Mouse (Mus musculus) B cell, adult 2 months (primary cell): ENCODE results near the gene Slc7a4.

Experiments
- DNase-seq, 2 experiments: peaks; one replicate each; pipeline ENCODE4 v3.0.0; 2022

Gene Slc7a4

GRCm38 (mm10) chr16:17583064-17583463 lies at the start of gene Slc7a4:
Gene Slc7a4 (minus strand): TSS chr16:17583214.
- DNase-seq: peak; percentile 17 to 30

- DNase-seq: no peak
These were observed 49.6 kb upstream of the Slc7a4 start for GRCm38 (mm10) chr16:17632580-17632979.

- no peak for DNase-seq
These were observed 43.2 kb upstream of the Slc7a4 start for GRCm38 (mm10) chr16:17626269-17626555.

- no peak for DNase-seq
These were observed 42.7 kb upstream of the Slc7a4 start for GRCm38 (mm10) chr16:17625488-17626268.

- no peak for DNase-seq
These were observed 38.9 kb upstream of the Slc7a4 start for GRCm38 (mm10) chr16:17621936-17622335.

GRCm38 (mm10) chr16:17619198-17620105 lies 36.4 kb upstream of the Slc7a4 start, which contains the start of gene Smpd4:
Gene Smpd4 (plus strand): TSS chr16:17619354.
- peak; percentile 98 for DNase-seq

- peak; percentile 63 to 67 for DNase-seq
These were observed 35.0 kb upstream of the Slc7a4 start for GRCm38 (mm10) chr16:17617922-17618565.

- no peak for DNase-seq
These were observed 33.2 kb upstream of the Slc7a4 start for GRCm38 (mm10) chr16:17616212-17616611.

GRCm38 (mm10) chr16:17614740-17615139 lies 31.7 kb upstream of the Slc7a4 start:
- DNase-seq: peak; percentile 2 to 15

- no peak for DNase-seq
These were observed 28.4 kb upstream of the Slc7a4 start for GRCm38 (mm10) chr16:17611383-17611782.

- no peak for DNase-seq
These were observed 22.7 kb upstream of the Slc7a4 start for GRCm38 (mm10) chr16:17605684-17606083.

GRCm38 (mm10) chr16:17604941-17605340 lies 21.9 kb upstream of the Slc7a4 start:
- DNase-seq: no peak

GRCm38 (mm10) chr16:17600944-17601562 lies 18.0 kb upstream of the Slc7a4 start:
- DNase-seq: no peak

- no peak for DNase-seq
These were observed 7.7 kb upstream of the Slc7a4 start for GRCm38 (mm10) chr16:17590731-17591130.

GRCm38 (mm10) chr16:17584555-17584954 lies 1.5 kb upstream of the Slc7a4 start:
- no peak for DNase-seq

- no peak for DNase-seq
These were observed 6.2 kb downstream of the Slc7a4 start for GRCm38 (mm10) chr16:17576825-17577215.

- no peak for DNase-seq
These were observed 6.9 kb downstream of the Slc7a4 start for GRCm38 (mm10) chr16:17575870-17576824.

GRCm38 (mm10) chr16:17566186-17566585 lies 16.8 kb downstream of the Slc7a4 start:
- DNase-seq: no peak

- no peak for DNase-seq
These were observed 18.2 kb downstream of the Slc7a4 start for GRCm38 (mm10) chr16:17564771-17565170.

- no peak for DNase-seq
These were observed 18.8 kb downstream of the Slc7a4 start for GRCm38 (mm10) chr16:17564221-17564620.

- DNase-seq: no peak
These were observed 19.4 kb downstream of the Slc7a4 start for GRCm38 (mm10) chr16:17563580-17563979.

GRCm38 (mm10) chr16:17561751-17562208 lies 21.2 kb downstream of the Slc7a4 start, which contains the start of gene P2rx6:
Gene P2rx6 (plus strand): TSS chr16:17561885.
- DNase-seq: no peak
